Mouse (Mus musculus) MEL (cell line): ENCODE measurements around the gene Ankrd50.

Source experiments
- CHD2 ChIP-seq: IDR thresholded peaks from 2 replicates; pipeline ENCODE4 v1.6.1; 2011; ENCODE audit warnings: low read length, improper control_type of control experiment
- CTCF ChIP-seq, 3 experiments: IDR thresholded peaks in 2 of 3; conservative IDR thresholded peaks in 1 of 3; 2 replicates each; pipeline ENCODE4 v1.5.1; 2011 to 2012; ENCODE audit warnings: low read length in 3 of 3, low read depth in 2 of 3, mild to moderate bottlenecking in 2 of 3, improper control_type of control experiment in 1 of 3, inconsistent platforms in 1 of 3, mixed read lengths in 1 of 3, moderate library complexity in 1 of 3; ENCODE audit not compliant: control insufficient read depth in 1 of 3, insufficient read depth in 1 of 3, poor library complexity in 1 of 3, severe bottlenecking in 1 of 3
- EP300 ChIP-seq, 2 experiments: IDR thresholded peaks; 2 replicates each; pipeline ENCODE4 v1.6.1; 2011; ENCODE audit warnings: improper control_type of control experiment in 2 of 2, low read length in 2 of 2, low read depth in 1 of 2, mild to moderate bottlenecking in 1 of 2
- HCFC1 ChIP-seq: IDR thresholded peaks from 2 replicates; pipeline ENCODE4 v1.6.1; 2012; ENCODE audit warnings: low read depth, mild to moderate bottlenecking, inconsistent platforms, low read length, improper control_type of control experiment, moderate library complexity
- MEF2A ChIP-seq: IDR thresholded peaks from 2 replicates; pipeline ENCODE4 v1.6.1; 2014; ENCODE audit warnings: low read depth, mild to moderate bottlenecking, inconsistent platforms, low read length, improper control_type of control experiment; ENCODE audit not compliant: poor library complexity, insufficient replicate concordance, severe bottlenecking; ENCODE audit errors: extremely low read depth
- TAL1 ChIP-seq: IDR thresholded peaks from 2 replicates; pipeline ENCODE4 v1.6.1; 2012; ENCODE audit warnings: mild to moderate bottlenecking, inconsistent platforms, low read length, moderate library complexity, mixed read lengths
- TBP ChIP-seq: IDR thresholded peaks from 2 replicates; pipeline ENCODE4 v1.8.0; 2011; ENCODE audit warnings: low read depth, low read length, improper control_type of control experiment
- USF1 ChIP-seq: IDR thresholded peaks from 2 replicates; pipeline ENCODE4 v1.6.1; 2014; ENCODE audit warnings: low read depth, mild to moderate bottlenecking, inconsistent platforms, low read length, improper control_type of control experiment, moderate library complexity

GRCm38 (mm10) chr3:38419896-38420295, 64.7 kb downstream of the Ankrd50 start:
- TF ChIP-seq EP300 (IDR thresholded peaks at IDR 0.05; ENCODE audit: low read depth in 1 of 2, low read length in 2 of 2): no peak
- no peak for TF ChIP-seq CTCF (IDR thresholded peaks at IDR 0.05 in 2 of 3, conservative IDR thresholded peaks at IDR 0.05 in 1 of 3; ENCODE audit: control insufficient read depth in 1 of 3, insufficient read depth in 1 of 3, low read depth in 2 of 3, low read length in 3 of 3, poor library complexity in 1 of 3, severe bottlenecking in 1 of 3)
- no peak for TF ChIP-seq TAL1
- no peak for TF ChIP-seq CHD2
- no peak for TF ChIP-seq MEF2A
- TF ChIP-seq USF1: no peak
- TF ChIP-seq TBP: no peak
- TF ChIP-seq HCFC1: no peak
